Mouse (Mus musculus) cortical plate, adult 2 months (tissue): Measurements from ENCODE around the gene Id4. TPM values are rescaled to one million over a fixed set of nuclear protein-coding genes. Genes with fewer than 3 reads are reported as not detected.

Source experiments
- H3K27ac ChIP-seq: fragments of 200-500 bp; 2 replicates; pipeline ENCODE4 v1.5.1; 2012; ENCODE audit warnings: low read length, control low read depth, inconsistent platforms; ENCODE audit not compliant: insufficient read depth
- H3K4me1 ChIP-seq: fragments of 200-500 bp; 2 replicates; pipeline ENCODE4 v1.6.1; 2011; ENCODE audit warnings: low read length; ENCODE audit not compliant: control insufficient read depth, insufficient read depth
- H3K4me3 ChIP-seq: fragments of 200-500 bp; 2 replicates; pipeline ENCODE4 v1.5.1; 2011; ENCODE audit warnings: mild to moderate bottlenecking, low read length, control low read depth; ENCODE audit not compliant: insufficient read depth
- CTCF ChIP-seq: fragments of 200-500 bp; IDR thresholded peaks from 2 replicates; pipeline ENCODE4 v1.5.1; 2011; ENCODE audit warnings: mild to moderate bottlenecking, control low read depth, low read length; ENCODE audit not compliant: insufficient read depth; ENCODE audit errors: extremely low read depth
- POLR2A ChIP-seq: fragments of 200-500 bp; IDR thresholded peaks from 2 replicates; pipeline ENCODE4 v1.6.1; 2011; ENCODE audit warnings: mild to moderate bottlenecking, low read length, control low read depth; ENCODE audit not compliant: insufficient read depth; ENCODE audit errors: extremely low read depth
- polyA plus RNA-seq: library from polyadenylated mRNA; depleted of rRNA; stranded (reverse); fragments of >200 nt; gene quantifications from 2 replicates; pipeline ENCODE4 v1.2.3, GENCODE M21; 2012; rRNA removed

The Id4 gene
- polyA plus RNA-seq, result 31.7 and 40.8 TPM in 2 replicates

DNA sequence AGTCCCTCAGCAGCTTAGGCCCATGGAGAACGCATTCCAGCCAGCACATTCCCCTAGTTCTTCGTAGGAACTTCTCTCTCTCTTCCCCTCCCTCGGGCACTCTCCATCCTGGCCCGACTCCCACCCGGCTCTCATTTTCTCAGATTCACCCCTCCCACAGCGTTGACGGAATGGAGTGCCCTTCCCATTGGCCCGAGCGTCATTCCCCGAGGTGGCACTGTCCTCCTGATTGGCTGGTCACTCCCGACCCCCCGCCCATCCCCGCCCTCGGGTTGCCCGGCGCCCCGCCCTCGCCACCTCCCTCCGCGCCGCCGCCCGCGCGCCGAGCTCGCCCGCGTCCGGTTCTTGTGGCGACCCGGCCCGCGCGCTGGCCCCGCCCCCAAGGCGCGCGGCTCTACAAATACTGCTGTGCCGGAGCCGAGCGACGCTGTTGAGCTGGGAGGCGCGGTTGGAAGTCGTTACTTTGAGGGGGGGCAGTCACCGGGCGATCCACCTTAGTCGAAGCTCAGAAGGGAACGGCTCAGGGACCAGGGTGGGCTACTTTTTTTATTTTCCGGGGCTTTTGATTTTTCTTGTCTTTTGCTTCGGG, at the start of gene Id4:
Id4 (plus strand) TSS at position 539 of the 589 bp plus-strand sequence.
- peak within 1 kb of the TSS; percentile 84 for H3K4me3 ChIP-seq
- TF ChIP-seq POLR2A (peak; percentile 87), CTCF (no peak)
- no peaks in the 10 kb centered on the region; the same call in 1 of the 2 replicates for H3K4me1 ChIP-seq
- peak within 1 kb of the TSS; percentile 38 for H3K27ac ChIP-seq

GRCm38 (mm10) chr13:48227136-48227535, 33.9 kb upstream of the Id4 start:
- TF ChIP-seq CTCF (no peak), POLR2A (no peak)
- Histone ChIP-seq H3K4me1 (no peaks in the 10 kb centered on the region; the same call in 1 of the 2 replicates), H3K27ac (no peak overlapping the region), H3K4me3 (0 out of 2 replicates have a peak overlapping the region, but pooled peaks have one; percentile 28)

DNA sequence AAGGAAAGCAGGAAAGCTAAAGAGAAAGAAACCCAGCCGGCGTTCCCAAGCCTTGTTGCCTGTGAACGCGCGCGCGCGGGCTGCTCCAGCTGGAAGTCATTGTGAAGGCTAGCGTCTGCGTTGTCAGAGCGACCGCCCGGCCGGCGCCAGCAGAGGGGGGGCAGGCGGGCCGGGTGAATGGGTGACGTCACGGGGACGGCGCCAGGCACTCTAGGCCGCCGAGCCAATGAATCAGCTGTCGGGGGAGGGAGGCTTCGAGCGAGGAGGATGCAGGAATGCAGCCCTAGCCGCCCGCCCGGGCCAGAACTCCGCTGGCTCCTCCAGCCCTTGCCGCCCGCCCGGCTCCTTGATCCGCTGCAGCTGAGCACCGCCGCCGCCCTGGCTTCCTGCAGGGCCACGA, 33.3 kb upstream of the Id4 start:
- no peak for TF ChIP-seq CTCF
- peak; percentile 45; the same call in 1 of the 2 replicates for TF ChIP-seq POLR2A
- peak overlapping the region; percentile 61; the same call in 1 of the 2 replicates for H3K27ac ChIP-seq
- H3K4me1 ChIP-seq, result no peaks in the 10 kb centered on the region; the same call in 1 of the 2 replicates
- H3K4me3 ChIP-seq, result peak overlapping the region; percentile 28

DNA sequence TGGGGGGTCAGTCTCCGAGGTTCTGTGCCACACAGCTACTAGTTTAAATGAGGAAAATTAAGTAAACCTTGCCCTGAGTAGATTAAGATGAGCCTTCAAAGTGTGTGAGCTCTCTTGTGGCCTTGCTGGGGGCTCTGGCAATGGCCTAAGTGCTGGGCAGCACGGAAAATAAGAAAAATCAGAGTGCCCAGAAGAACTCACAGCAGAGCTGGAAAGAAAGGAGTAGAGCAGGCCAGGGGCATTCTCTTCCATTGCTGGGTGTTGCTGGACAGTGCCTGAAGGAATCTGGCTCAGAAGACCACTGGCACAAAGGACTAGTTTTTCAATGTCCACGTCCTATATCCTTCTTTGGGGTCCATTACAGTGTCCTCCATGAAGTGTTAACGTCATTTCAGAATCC, 32.9 kb upstream of the Id4 start:
- Histone ChIP-seq H3K27ac (peak overlapping the region; percentile 61; the same call in 1 of the 2 replicates), H3K4me1 (no peaks in the 10 kb centered on the region; the same call in 1 of the 2 replicates), H3K4me3 (peak overlapping the region; percentile 28)
- TF ChIP-seq CTCF (no peak), POLR2A (no peak)

DNA sequence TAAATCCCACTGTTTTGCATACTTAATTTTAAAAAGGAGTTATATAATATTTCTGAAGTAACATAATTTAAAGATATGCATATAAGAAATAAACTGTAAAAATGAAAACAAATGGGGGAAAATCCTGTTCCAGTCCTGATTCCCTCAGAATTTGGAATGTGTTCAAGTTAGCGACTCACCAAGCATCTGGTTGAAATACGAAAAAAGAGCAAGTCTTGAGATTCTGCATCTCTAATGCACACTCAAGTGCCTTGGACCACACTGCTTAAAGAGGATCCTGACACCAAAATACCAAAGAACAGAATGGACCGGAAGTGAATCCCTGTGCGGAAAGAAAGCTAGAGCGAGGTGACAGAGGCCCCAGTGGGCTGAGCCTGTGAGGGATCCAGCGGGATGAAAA, 30.0 kb upstream of the Id4 start:
- TF ChIP-seq CTCF, result no peak
- no peak for TF ChIP-seq POLR2A
- H3K4me1 ChIP-seq, result no peaks in the 10 kb centered on the region; the same call in 1 of the 2 replicates
- H3K4me3 ChIP-seq, result no peak overlapping the region
- H3K27ac ChIP-seq, result peak overlapping the region; percentile 77

DNA sequence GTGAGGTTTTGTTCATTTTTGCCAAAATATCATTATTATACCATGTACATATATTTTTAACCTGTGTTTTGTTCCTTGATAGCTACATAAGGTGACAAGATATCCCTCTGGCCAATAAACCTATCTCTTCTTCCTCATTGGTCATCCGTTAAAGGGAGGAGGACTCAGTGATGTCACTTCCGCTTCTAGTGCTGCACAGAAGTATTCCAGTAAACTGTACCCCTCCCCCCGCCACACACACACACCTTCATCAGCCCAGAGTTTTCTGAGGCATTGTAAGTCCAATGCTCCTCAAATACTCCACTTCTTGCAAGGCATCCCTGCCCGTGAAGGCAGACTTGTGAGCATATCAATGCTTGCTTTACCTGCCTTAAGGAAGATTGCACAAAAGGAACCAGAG, 24.6 kb upstream of the Id4 start:
- H3K4me1 ChIP-seq, result no peaks in the 10 kb centered on the region
- TF ChIP-seq POLR2A, result no peak
- TF ChIP-seq CTCF, result no peak

GRCm38 (mm10) chr13:48236865-48237264, 24.2 kb upstream of the Id4 start:
- no peak for TF ChIP-seq CTCF
- TF ChIP-seq POLR2A, result no peak
- no peak overlapping the region for H3K4me3 ChIP-seq
- no peaks in the 10 kb centered on the region for H3K4me1 ChIP-seq
- no peak overlapping the region for H3K27ac ChIP-seq

More for the DNA sequence above, 24.6 kb upstream of the Id4 start:
- Histone ChIP-seq H3K27ac (no peak overlapping the region), H3K4me3 (no peak overlapping the region)

DNA sequence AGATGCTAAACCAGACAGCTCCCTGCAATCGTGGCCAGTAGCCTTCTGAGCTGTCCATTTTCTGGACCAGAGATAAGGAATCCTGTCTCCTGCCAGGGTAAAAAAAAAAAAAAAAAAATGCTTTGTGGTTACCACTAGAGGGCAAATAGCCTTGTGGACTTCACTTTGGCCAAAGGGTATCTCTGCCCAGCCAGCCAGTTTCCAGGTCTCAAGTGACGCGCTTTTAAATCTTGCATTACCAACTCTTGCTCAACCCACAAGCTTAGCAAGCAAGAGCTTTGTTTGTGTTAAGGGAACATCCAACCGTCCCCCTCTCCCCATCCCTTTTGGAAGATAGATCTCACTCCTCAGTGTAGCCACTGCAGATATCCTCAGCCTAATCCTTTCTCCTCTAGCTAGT, 23.5 kb upstream of the Id4 start:
- TF ChIP-seq POLR2A (no peak), CTCF (0 out of 2 replicates have a peak, but pooled peaks have one; percentile 21)

DNA sequence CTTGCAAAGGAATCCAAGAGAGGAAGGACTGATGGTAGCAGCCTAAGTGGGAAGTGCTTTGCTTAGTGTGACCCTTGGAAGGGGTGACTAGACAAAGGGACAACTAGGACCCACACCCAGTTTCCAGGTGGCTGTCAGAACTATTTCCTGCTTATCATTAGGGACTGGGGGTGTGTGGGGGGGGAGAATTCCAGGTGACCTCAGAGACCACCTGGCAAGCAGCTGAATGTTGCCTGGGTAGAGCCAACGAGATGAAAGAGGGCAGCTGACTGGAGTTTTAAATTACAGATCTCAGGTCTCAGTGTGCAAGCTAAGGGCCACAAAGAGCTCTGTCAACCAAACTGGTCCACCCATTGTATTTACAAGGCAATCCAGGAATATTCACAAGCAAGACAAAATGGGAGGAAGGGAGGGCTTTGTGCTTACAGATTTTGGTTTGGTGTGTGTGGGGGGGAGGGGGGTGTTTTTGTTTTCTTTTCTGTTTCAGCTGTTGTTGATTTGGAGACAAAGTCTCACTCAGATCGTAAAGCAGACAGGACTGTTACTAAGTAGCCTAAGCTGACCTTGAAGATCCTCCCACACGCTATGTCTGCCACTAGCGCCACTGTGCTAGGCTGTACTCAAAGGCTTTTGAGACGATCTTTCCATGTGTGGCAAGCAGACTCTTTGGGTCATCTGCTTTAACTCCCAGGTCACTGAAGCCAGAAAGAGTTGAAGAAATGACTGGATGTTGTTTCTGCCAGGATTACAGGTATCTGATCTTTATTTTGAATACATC, 15.6 kb upstream of the Id4 start:
- Histone ChIP-seq H3K4me1 (no peaks in the 10 kb centered on the region), H3K27ac (no peak overlapping the region), H3K4me3 (no peak overlapping the region)
- TF ChIP-seq POLR2A (no peak), CTCF (no peak)

More for the DNA sequence above, 23.5 kb upstream of the Id4 start:
- Histone ChIP-seq H3K4me3 (no peak overlapping the region), H3K4me1 (no peaks in the 10 kb centered on the region), H3K27ac (0 out of 2 replicates have a peak overlapping the region, but pooled peaks have one; percentile 38)
